Mouse (Mus musculus): ENCODE measurements around the gene Scgb1c1.

GRCm38 (mm10) chr7:140877364-140877763, 32.0 kb downstream of the Scgb1c1 start:
- TF ChIP-seq GATA1 (IDR thresholded peaks at IDR 0.05; ENCODE audit: low read length) (no peak), TAL1 (IDR thresholded peaks at IDR 0.05; ENCODE audit: low read length) (no peak)
